9 mouse cellular contexts compared by ENCODE assay signal in the genomic region with DNA sequence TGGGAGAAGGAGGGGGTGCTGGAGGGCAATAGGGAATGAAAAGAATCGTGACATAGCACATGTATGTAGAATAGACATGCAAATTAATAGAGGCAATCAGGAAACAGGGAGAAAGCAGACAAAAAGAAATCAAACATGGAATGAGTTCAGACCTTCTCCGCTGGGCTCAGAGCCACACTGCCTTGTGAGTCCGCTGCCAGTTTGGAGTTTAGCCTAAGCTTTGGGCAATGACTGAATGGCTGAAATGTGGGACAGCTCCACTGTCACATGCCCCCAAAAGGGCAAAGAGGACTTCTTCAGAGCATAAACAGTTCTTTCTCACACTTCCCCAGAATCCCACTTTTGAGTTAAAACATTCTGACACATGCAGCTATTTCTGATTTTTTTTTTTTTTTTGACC.
A peak's percentile ranks its signal among the peaks of the same experiment; 100 is the strongest.
DNase-seq lines count a peak whose midpoint lies in the region; ATAC-seq lines count a peak whose summit lies in the region.
"Had no signal": no experiment of that assay in that cellular context is flagged by ENCODE, and none has a peak within 500 bp of the region (broad histone marks: within the 10 kb centered on the region; RNA-seq: fewer than 3 reads in every experiment).

No protein-coding gene starts in this region.

- H3K27ac ChIP-seq in forebrain, embryonic 15.5 days (replicated peaks): peak overlapping the region; percentile 57
- H3K27ac ChIP-seq: limb, embryonic 12.5 days had no signal

- no peaks in the 10 kb centered on the region for H3K9me3 ChIP-seq in forebrain, embryonic 15.5 days
- H3K9me3 ChIP-seq: limb, embryonic 12.5 days had no signal

- no peak overlapping the region for H3K9ac ChIP-seq in forebrain, embryonic 15.5 days (replicated peaks)
- H3K9ac ChIP-seq: limb, embryonic 12.5 days had no signal

- ATAC-seq in forebrain, embryonic 15.5 days (replicated peaks): peak; percentile 63
- ATAC-seq in CD4-positive, CD25-positive, alpha-beta regulatory T cell, adult 4 months: no peak

- 18% methylated on average over 3 of the region's 3 CpGs for WGBS in forebrain, embryonic 15.5 days

- no peak overlapping the region for H3K4me3 ChIP-seq in forebrain, embryonic 15.5 days
- H3K4me3 ChIP-seq: limb, embryonic 12.5 days had no signal

- no peaks in the 10 kb centered on the region for H3K27me3 ChIP-seq in forebrain, embryonic 15.5 days

- no peaks in the 10 kb centered on the region for H3K36me3 ChIP-seq in forebrain, embryonic 15.5 days
- H3K36me3 ChIP-seq: limb, embryonic 12.5 days had no signal

- peak; percentile 43 for DNase-seq in adrenal gland, postnatal 14 days
- no peak for DNase-seq in adrenal gland, adult 8-10 months
- peak; percentile 75 for DNase-seq in Muller cell, postnatal 12 days (ENCODE audit: inconsistent ontology term)
- DNase-seq in layer of hippocampus, postnatal 36 days: peak; percentile 41 to 51
- peak; percentile 16 for DNase-seq in retina, adult 2 months (ENCODE audit: low read depth, low spot score)
- no peak for DNase-seq in thymus, postnatal 4 days

- no peak overlapping the region for H3K4me2 ChIP-seq in forebrain, embryonic 15.5 days (replicated peaks)
- H3K4me2 ChIP-seq: limb, embryonic 12.5 days had no signal

- H3K4me1 ChIP-seq in forebrain, embryonic 15.5 days: peaks cover 63% of the 10 kb centered on the region

Comparison
In these comparisons a context has a peak if more than half of its experiments do, and no peak if none do; other contexts are left out.
1. DNase-seq: peak in adrenal gland, postnatal 14 days (single experiment), Muller cell, postnatal 12 days (single experiment), layer of hippocampus, postnatal 36 days (2 of 2) and retina, adult 2 months (single experiment); none in adrenal gland, adult 8-10 months (single experiment) and thymus, postnatal 4 days (single experiment).